In genomic region chr19:12595530-12596289, GRCm38 (mm10) we compare ENCODE assay signal across 8 mouse cellular contexts. TPM values are rescaled to one million over a fixed set of nuclear protein-coding genes. Genes with fewer than 3 reads are reported as not detected.
DNase-seq lines count a peak whose midpoint lies in the region; ATAC-seq and TF ChIP-seq lines count a peak whose summit lies in the region.

No protein-coding gene starts in this region.

- peak; percentile 80 for ATAC-seq in heart, embryonic 15.5 days (replicated peaks; ENCODE audit: insufficient number of reproducible peaks, insufficient read depth, low FRiP score, low read depth)
- ATAC-seq in liver, embryonic 13.5 days (ENCODE audit: low read depth) = peak; percentile 80

- H3K27me3 ChIP-seq in E14TG2a.4 (ENCODE audit: insufficient read depth, low read length) = peaks cover 31% of the 10 kb centered on the region
- H3K27me3 ChIP-seq in heart, embryonic 15.5 days = no peaks in the 10 kb centered on the region
- peaks cover 15% of the 10 kb centered on the region for H3K27me3 ChIP-seq in liver, embryonic 13.5 days
- no peaks in the 10 kb centered on the region for H3K27me3 ChIP-seq in testis, adult 2 months (ENCODE audit: control insufficient read depth, insufficient read depth, low read length)

- peak; percentile 56 for DNase-seq in c-Kit-positive CD71-negative TER-119-negative erythroid progenitor cells, embryonic 14.5 days (ENCODE audit: low read depth)
- DNase-seq in fibroblast of lung, adult 2 months (ENCODE audit: low read depth) = peak; percentile 66
- peak; percentile 82 for DNase-seq in kidney, postnatal 10 days
- DNase-seq in liver, embryonic 13.5 days = peak; percentile 23
- peak; percentile 52 to 54 for DNase-seq in natural killer cell, adult 2 months (ENCODE audit: low spot score in 2 of 2)

- no peak for TF ChIP-seq POLR2A in testis, adult 2 months (IDR thresholded peaks at IDR 0.05; ENCODE audit: control insufficient read depth, low read depth, low read length)

- H3K9ac ChIP-seq in heart, embryonic 15.5 days = peak overlapping the region; percentile 70
- H3K9ac ChIP-seq in liver, embryonic 13.5 days = peak overlapping the region; percentile 64

- peak overlapping the region; percentile 57; the same call in 1 of the 2 replicates for H3K27ac ChIP-seq in heart, embryonic 15.5 days
- H3K27ac ChIP-seq in liver, embryonic 13.5 days = peak overlapping the region; percentile 64; the same call in 1 of the 2 replicates
- no peak overlapping the region for H3K27ac ChIP-seq in testis, adult 2 months (ENCODE audit: control insufficient read depth, insufficient read depth, low read depth, low read length)

- TF ChIP-seq CTCF in E14TG2a.4 (conservative IDR thresholded peaks at IDR 0.05; ENCODE audit: low read length) = no peak
- TF ChIP-seq CTCF in testis, adult 2 months (IDR thresholded peaks at IDR 0.05; ENCODE audit: control insufficient read depth, insufficient read depth, insufficient replicate concordance, low read depth, low read length) = no peak

- H3K4me3 ChIP-seq in E14TG2a.4 (replicated peaks; ENCODE audit: low read length) = peak overlapping the region; percentile 83
- H3K4me3 ChIP-seq in heart, embryonic 15.5 days = peak overlapping the region; percentile 65
- H3K4me3 ChIP-seq in liver, embryonic 13.5 days (replicated peaks) = peak overlapping the region; percentile 60
- peak overlapping the region; percentile 73 for H3K4me3 ChIP-seq in testis, adult 2 months (ENCODE audit: control insufficient read depth, low read depth, low read length)

- H3K4me2 ChIP-seq in heart, embryonic 15.5 days = peak overlapping the region; percentile 100
- peak overlapping the region; percentile 81 for H3K4me2 ChIP-seq in liver, embryonic 13.5 days

- no peaks in the 10 kb centered on the region for H3K9me3 ChIP-seq in E14TG2a.4 (ENCODE audit: low read length)
- no peaks in the 10 kb centered on the region for H3K9me3 ChIP-seq in heart, embryonic 15.5 days (replicated peaks)
- H3K9me3 ChIP-seq in liver, embryonic 13.5 days (replicated peaks) = no peaks in the 10 kb centered on the region

- peaks cover 16% of the 10 kb centered on the region for H3K4me1 ChIP-seq in E14TG2a.4 (replicated peaks; ENCODE audit: low read depth, low read length)
- peaks cover 7% of the 10 kb centered on the region for H3K4me1 ChIP-seq in heart, embryonic 15.5 days (replicated peaks)
- peaks cover 11% of the 10 kb centered on the region for H3K4me1 ChIP-seq in liver, embryonic 13.5 days (replicated peaks)
- peaks cover 9% of the 10 kb centered on the region for H3K4me1 ChIP-seq in testis, adult 2 months (ENCODE audit: control insufficient read depth, insufficient read depth, low read length)

- H3K36me3 ChIP-seq in E14TG2a.4 (ENCODE audit: insufficient read depth, low read length) = no peaks in the 10 kb centered on the region
- no peaks in the 10 kb centered on the region for H3K36me3 ChIP-seq in heart, embryonic 15.5 days
- H3K36me3 ChIP-seq in liver, embryonic 13.5 days = no peaks in the 10 kb centered on the region
- no peaks in the 10 kb centered on the region for H3K36me3 ChIP-seq in testis, adult 2 months (ENCODE audit: control insufficient read depth, insufficient read depth, low read length)

- under 1% methylated on average over 49 of the region's 49 CpGs for WGBS in heart, embryonic 15.5 days
- under 1% methylated on average over 49 of the region's 49 CpGs for WGBS in liver, embryonic 13.5 days (ENCODE audit: insufficient replicate concordance)

RNA-seq across cellular contexts. Expression of gene Gm4952, which starts 4.1 kb away (rescaled TPM):
- polyA plus RNA-seq in heart, embryonic 15.5 days (2015; fragmentation: Nextera tagmentation; extraction: Ambion mirVana) = 0.10 and 0.15 TPM in 2 replicates
- 1.5 and 1.8 TPM in 2 replicates for polyA plus RNA-seq in liver, embryonic 13.5 days (2015; fragmentation: Nextera tagmentation; extraction: Ambion mirVana)
- polyA plus RNA-seq in testis, adult 2 months (2012; rRNA removed) = not detected in 2 replicates

RNA-seq across cellular contexts. Expression of gene Glyat, which starts 37.4 kb away (rescaled TPM):
- polyA plus RNA-seq in heart, embryonic 15.5 days (2015; fragmentation: Nextera tagmentation; extraction: Ambion mirVana) = not detected in 2 replicates
- polyA plus RNA-seq in liver, embryonic 13.5 days (2015; fragmentation: Nextera tagmentation; extraction: Ambion mirVana) = 0.16 and 0.23 TPM in 2 replicates
- not detected in 2 replicates for polyA plus RNA-seq in testis, adult 2 months (2012; rRNA removed)

RNA-seq across cellular contexts. Expression of gene Fam111a, which starts 50.2 kb away (rescaled TPM):
- 16.6 and 17.3 TPM in 2 replicates for polyA plus RNA-seq in heart, embryonic 15.5 days (2015; fragmentation: Nextera tagmentation; extraction: Ambion mirVana)
- 29.6 and 41.6 TPM in 2 replicates for polyA plus RNA-seq in liver, embryonic 13.5 days (2015; fragmentation: Nextera tagmentation; extraction: Ambion mirVana)
- 0.07 and 0.11 TPM in 2 replicates for polyA plus RNA-seq in testis, adult 2 months (2012; rRNA removed)

Comparison
In these comparisons a context has a peak if more than half of its experiments do, and no peak if none do; other contexts are left out.
1. DNase-seq: peak in every context shown above with its lines; median percentile 82 in kidney, postnatal 10 days; 66 in fibroblast of lung, adult 2 months; 56 in c-Kit-positive CD71-negative TER-119-negative erythroid progenitor cells, embryonic 14.5 days; 53 in natural killer cell, adult 2 months; 23 in liver, embryonic 13.5 days.
2. RNA of gene Fam111a, which starts 50.2 kb away (polyA plus RNA-seq): 29.6 to 41.6 TPM in liver, embryonic 13.5 days and 16.6 to 17.3 TPM in heart, embryonic 15.5 days; 0.07 to 0.11 TPM in testis, adult 2 months; every median in the first group is over 10 times any median in the second.
3. Peak in every context shown above with its lines, with median percentiles within 50 percentile points of each other: H3K4me3 ChIP-seq.